Mouse (Mus musculus) cerebellum, postnatal 36 days (tissue): ENCODE results near the gene Ppp1r14c.
"Not testable (repeated sequence)": the region's sequence is repeated elsewhere in the genome, so short reads cannot be mapped to it uniquely, and the experiment has no call there.

Source experiments
- DNase-seq, 2 experiments: peaks; one replicate each; pipeline ENCODE4 v3.0.0; 2021 to 2022; ENCODE audit warnings: mixed read lengths in 2 of 2

Gene Ppp1r14c

DNA sequence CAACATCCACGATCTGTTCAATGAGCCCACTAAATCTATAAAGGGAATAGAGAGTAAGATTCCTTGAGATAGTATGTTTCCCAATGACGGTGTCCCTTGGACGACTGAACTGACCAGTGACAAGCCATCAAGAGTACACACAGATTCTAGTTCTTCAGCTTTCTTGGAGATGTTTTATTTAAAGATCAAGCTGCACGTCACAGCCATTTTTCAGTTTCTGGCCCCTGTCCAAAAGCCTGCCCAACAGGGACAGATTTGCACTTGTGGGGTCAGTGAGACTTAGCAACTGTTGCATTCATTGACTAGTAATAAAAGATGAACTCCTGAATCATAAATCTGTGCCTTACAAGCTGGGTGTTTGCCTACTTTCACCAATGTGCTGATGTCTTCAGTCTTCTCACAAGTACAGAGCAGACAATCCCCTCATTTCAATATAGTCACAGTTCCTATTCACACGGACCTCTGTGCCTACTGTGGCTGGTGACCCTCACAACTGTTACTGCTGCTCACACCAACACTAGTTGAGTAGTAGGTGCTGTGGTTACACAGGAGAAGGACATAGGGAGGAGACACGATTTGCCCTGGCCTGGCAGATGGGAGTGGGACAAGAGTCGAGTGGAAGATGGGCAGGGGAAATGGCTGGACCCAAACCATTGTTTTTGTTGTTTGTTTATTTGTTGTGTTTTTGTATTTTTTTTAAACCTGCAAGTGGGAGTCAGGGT lies 37.7 kb downstream of the Ppp1r14c start:
- no peak for DNase-seq

DNA sequence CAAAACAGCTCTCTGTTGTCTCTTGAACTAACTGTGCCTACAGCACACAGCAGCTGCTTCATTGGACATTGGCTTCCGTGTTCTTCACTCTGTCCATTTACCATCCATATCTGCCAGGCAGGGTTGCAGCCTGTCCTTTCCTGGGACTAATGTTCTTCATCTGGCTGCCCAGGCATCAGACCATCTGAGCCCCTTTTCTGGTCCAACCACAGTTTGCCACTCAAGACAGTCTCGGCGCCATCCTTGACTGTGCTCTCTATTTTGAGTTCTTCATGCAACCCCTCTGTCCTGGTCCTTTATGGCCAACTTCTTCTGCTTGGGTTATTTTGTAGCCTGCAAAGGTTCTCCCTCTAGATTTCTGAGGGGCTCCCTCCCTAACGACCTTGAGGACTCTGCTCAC lies 38.5 kb downstream of the Ppp1r14c start:
- no peak for DNase-seq

GRCm38 (mm10) chr10:3406280-3406679 lies 40.4 kb downstream of the Ppp1r14c start:
- no peak for DNase-seq

- DNase-seq, result no peak
Measured at GRCm38 (mm10) chr10:3408036-3408661, 42.3 kb downstream of the Ppp1r14c start.

- no peak for DNase-seq
Measured at GRCm38 (mm10) chr10:3408699-3409098, 42.8 kb downstream of the Ppp1r14c start.

DNA sequence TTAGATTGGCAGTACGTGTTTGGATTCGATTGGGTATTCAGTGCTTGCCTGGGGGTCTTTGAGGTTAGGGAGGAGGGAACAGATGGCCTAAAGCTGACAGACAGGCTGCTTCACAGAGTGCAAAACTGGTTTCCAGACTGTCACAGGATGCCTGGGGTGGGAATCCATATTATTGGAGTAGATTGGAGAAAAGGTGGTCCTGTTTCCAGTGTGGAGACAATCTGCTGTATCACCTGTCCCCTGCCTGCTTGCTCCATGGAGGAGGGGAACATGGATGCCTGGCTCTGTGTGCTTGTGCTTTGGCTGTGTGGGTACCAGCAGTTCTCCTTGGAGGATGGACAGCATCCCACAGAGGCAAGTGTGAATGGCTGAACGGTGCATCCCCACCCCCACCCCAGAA lies 45.4 kb downstream of the Ppp1r14c start:
- DNase-seq, result peak in 1 of 2 experiments; percentile 15

GRCm38 (mm10) chr10:3411639-3412038 lies 45.8 kb downstream of the Ppp1r14c start:
- DNase-seq, result no peak

DNA sequence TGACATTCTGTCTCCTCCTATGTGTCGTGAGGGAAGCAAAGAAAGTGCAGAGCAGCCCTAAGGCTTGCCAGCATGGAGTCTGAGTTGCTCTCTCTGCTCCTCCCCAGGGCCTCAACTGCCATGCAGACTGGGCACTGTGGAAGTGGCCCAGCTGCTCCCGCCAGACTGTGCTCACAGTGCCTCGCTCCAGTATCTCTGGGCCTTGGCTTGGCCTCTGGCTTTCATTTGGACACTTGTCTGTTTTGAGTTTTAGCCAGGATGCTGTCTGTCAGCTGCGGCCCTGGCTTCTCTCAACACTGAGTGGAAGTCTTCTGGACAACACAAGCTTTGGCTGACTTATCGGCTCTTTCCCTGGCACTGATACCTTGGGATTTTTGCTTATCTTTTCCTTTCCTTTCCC lies 49.0 kb downstream of the Ppp1r14c start:
- DNase-seq, result peak; percentile 59

GRCm38 (mm10) chr10:3416565-3416964 lies 50.7 kb downstream of the Ppp1r14c start:
- no peak for DNase-seq

DNA sequence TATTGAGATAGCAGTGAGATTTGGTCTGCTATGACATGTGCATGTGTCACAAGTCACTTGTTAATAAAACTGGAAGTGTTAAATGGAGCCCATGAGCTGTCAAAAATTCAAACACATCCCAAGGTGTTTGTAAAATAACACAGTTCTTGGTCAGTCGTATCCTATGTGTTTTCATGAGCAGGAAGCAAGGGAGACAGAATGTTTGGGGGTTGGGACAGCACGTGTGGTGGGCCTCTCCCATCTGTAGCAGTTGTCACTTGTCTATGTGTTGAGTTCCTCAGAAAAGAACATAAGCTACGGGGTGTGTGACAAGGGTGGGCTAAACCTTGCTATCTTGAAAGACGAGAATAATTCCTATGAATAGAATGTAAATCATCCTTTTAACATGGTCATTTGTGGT lies 51.6 kb downstream of the Ppp1r14c start:
- DNase-seq, result no peak

DNA sequence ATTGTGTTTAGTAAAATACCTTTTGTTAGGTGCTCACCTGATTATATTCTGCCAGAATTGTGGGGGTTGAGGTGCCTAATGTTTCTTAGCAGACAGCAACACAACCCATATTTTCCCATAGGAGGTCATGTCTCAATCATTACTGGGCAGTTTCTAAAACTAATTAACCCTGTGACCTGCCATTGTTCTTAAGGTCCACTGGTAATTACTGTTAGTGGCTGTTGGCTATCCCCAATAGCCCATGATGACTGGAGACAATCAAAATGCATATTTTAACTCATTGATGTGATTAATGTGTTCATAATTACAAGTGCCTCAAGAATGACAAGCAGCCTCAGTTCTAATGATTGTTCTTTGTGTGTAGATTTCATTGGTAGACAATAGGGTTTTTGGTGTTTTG lies 58.2 kb downstream of the Ppp1r14c start:
- no peak for DNase-seq

GRCm38 (mm10) chr10:3427689-3428399 lies 62.0 kb downstream of the Ppp1r14c start:
- no peak for DNase-seq

GRCm38 (mm10) chr10:3434848-3435474 lies 69.1 kb downstream of the Ppp1r14c start:
- DNase-seq, result no peak

- DNase-seq, result peak; percentile 78 to 80
Measured at GRCm38 (mm10) chr10:3440722-3441471, 75.0 kb downstream of the Ppp1r14c start.

DNA sequence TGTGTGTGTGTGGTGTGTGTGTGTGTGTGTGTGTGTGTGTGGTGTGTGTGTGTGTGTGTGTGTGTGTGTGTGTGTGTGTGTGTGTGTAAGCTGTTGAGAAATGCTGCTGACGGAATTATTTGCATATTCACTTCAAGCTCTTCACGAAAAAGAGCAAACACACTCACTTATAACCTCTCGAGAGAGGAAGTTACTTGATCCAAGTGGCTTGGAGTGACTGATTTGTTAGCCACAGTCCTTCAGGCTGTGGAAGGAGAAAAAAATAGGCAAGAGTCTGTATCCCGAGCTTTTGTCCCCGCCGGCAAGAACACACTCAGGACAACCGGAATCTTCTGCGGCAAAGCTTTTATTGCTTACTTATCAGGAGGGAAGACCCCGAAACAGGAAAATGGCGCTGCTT lies 80.9 kb downstream of the Ppp1r14c start:
- not testable (repeated sequence) for DNase-seq

- DNase-seq, result no peak
Measured at GRCm38 (mm10) chr10:3448699-3449098, 82.8 kb downstream of the Ppp1r14c start.

DNA sequence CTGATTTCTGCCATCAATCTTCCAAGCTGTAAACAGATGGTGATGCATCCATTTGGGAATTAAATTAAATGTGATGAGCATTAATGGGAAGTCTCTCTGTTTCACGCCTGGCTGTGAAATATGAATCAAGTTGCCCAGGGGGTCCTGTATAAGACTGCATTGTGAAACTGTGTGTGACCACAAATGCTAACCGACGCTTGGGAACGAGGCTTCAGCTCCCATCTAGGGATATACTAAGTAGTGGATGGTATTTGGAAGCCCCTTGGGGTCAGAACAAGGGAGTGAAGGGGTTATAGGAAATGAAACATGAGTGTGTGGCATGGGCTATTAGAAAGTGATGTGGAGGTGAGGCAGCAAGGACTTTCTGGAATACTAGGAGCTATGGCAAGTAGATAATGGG lies 86.1 kb downstream of the Ppp1r14c start:
- DNase-seq, result no peak

DNA sequence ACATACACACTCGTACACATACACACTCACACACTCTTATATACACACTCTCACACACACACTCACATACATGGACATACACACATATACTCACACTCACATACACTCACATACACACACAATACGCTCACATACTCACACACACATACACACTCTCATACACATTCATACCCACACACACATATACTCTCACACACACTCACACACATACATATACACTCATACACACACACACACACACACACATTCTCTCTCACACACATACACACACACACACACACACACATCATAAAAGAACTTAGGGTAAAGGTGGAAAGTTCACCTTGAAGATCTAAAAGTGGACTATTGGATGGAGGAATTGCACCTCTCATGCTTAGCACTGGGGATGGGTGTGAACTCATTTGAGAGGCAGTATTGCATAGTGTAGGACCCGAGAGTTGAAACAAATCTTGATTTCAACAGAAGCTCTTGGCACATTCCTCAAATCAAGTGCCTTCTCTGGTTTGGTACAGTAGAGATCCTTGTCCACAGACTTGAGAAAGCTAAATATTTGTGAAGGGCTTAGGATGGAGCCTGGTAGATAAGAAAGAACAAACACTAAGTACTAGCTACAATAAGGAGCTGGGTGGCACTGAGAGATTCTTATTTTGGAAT lies 87.1 kb downstream of the Ppp1r14c start:
- no peak for DNase-seq

DNA sequence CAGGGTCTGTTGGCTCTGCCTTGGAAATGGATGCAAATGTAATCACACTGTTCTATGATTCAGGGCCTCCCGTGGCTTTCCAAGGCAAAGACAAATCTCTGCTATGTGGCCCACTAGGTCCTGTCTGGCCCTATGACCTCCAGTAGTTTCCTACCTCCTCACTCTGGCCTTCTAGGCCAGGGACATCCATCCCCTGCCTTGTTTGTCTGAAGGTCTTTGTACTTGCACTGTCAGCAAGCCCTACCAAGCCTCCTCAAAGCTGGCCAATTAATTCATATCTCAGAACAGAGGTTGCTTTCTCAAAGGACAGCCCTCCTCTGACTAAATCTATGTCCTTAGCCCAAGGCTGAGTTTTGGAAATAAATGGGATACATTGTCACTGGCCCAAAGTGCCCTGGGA lies 92.8 kb downstream of the Ppp1r14c start:
- DNase-seq, result no peak

DNA sequence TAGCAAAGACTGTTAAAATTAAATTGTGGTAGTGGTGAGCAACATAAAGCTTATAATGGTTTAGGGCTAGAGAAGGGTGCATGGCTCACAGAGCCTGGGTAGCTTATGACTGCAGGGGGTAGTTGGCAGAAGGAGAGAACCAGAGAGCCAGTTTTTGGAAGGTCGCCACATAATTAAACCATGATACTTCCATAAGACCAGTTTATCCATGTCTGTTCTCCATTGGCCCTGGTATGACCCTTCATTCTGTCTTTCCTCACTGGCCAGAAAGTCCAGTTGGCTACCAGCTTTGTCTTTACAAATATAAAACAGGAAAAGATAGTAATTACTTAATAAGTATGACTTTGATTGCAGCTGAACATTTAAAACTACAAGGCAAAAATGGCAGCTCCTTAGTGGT lies 95.0 kb downstream of the Ppp1r14c start:
- DNase-seq, result no peak

GRCm38 (mm10) chr10:3466135-3466626 lies 100.3 kb downstream of the Ppp1r14c start:
- DNase-seq, result no peak

DNA sequence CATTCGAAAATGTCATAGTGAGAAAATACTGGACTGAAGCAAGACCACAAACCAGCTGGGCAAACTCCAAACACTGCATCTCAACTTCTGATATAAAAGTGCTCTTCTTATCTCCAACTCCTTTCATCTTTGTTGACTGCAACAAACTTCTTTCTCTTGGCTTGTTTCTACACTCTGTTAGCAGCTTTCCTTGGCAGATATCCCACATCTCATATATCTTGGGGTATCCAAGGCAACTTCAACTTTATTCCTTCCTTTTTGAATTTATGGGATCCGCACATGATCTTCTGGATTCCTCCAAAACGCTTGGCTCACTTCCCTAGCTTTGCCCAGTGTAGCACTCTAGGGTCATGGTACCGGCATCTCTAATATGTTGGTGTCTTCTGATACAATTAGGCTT lies 102.7 kb downstream of the Ppp1r14c start:
- DNase-seq, result no peak
